In genomic region chr10:80694159-80694938, GRCm38 (mm10) we compare ENCODE assay signal across 11 mouse cellular contexts. TPM values are rescaled to one million over a fixed set of nuclear protein-coding genes. Genes with fewer than 3 reads are reported as not detected.
DNase-seq lines count a peak whose midpoint lies in the region; ATAC-seq and TF ChIP-seq lines count a peak whose summit lies in the region.
"Had no signal": no experiment of that assay in that cellular context is flagged by ENCODE, and none has a peak within 500 bp of the region (broad histone marks: within the 10 kb centered on the region; RNA-seq: fewer than 3 reads in every experiment).

No protein-coding gene starts in this region.

- WGBS in heart, embryonic 13.5 days: 87% methylated on average over 13 of the region's 13 CpGs
- 90% methylated on average over 13 of the region's 13 CpGs for WGBS in liver, adult 2 months
- 70% methylated on average over 13 of the region's 13 CpGs for WGBS in bone marrow, adult 2 months
- WGBS in liver, embryonic 16.5 days (ENCODE audit: insufficient replicate concordance): 82% methylated on average over 13 of the region's 13 CpGs

- TF ChIP-seq POLR2A in liver, adult 2 months (IDR thresholded peaks at IDR 0.05; ENCODE audit: extremely low read depth, insufficient read depth, low read length): no peak
- 0 out of 2 replicates have a peak, but pooled peaks have one; percentile 36 for TF ChIP-seq POLR2A in bone marrow, adult 2 months (IDR thresholded peaks at IDR 0.05; ENCODE audit: borderline replicate concordance, control insufficient read depth, low read depth, low read length)

- 0 out of 2 replicates have a peak overlapping the region, but pooled peaks have one; percentile 8 for H3K9ac ChIP-seq in heart, embryonic 13.5 days
- H3K9ac ChIP-seq in liver, adult 2 months (ENCODE audit: low read depth, low read length): no peak overlapping the region
- H3K9ac ChIP-seq in liver, embryonic 16.5 days (ENCODE audit: low read depth, low read length): peak overlapping the region; percentile 34; the same call in 1 of the 2 replicates
- H3K9ac ChIP-seq: embryonic facial prominence, embryonic 12.5 days had no signal

- H3K4me2 ChIP-seq in heart, embryonic 13.5 days: no peak overlapping the region
- no peak overlapping the region; the same call in 1 of the 2 replicates for H3K4me2 ChIP-seq in liver, embryonic 16.5 days (ENCODE audit: low read depth, low read length)
- H3K4me2 ChIP-seq: embryonic facial prominence, embryonic 12.5 days had no signal

- no peaks in the 10 kb centered on the region for H3K27me3 ChIP-seq in heart, embryonic 13.5 days (replicated peaks)
- H3K27me3 ChIP-seq in liver, adult 2 months (ENCODE audit: control insufficient read depth, insufficient read depth, low read length): no peaks in the 10 kb centered on the region
- H3K27me3 ChIP-seq in liver, embryonic 16.5 days (ENCODE audit: control insufficient read depth, insufficient read depth, low read depth, low read length): no peaks in the 10 kb centered on the region
- H3K27me3 ChIP-seq: embryonic facial prominence, embryonic 12.5 days had no signal

- H3K9me3 ChIP-seq in heart, embryonic 13.5 days: no peaks in the 10 kb centered on the region
- no peaks in the 10 kb centered on the region for H3K9me3 ChIP-seq in liver, embryonic 16.5 days (replicated peaks; ENCODE audit: control insufficient read depth, low read length)
- H3K9me3 ChIP-seq: embryonic facial prominence, embryonic 12.5 days had no signal

- no peak for ATAC-seq in heart, embryonic 13.5 days (ENCODE audit: extremely low read depth, insufficient number of reproducible peaks, low FRiP score, low TSS enrichment)
- ATAC-seq in liver, embryonic 16.5 days (ENCODE audit: low read depth): no peak
- ATAC-seq in cerebellum, adult (ENCODE audit: insufficient number of reproducible peaks, low FRiP score, low TSS enrichment): no peak

- H3K27ac ChIP-seq in heart, embryonic 13.5 days (replicated peaks): 0 out of 2 replicates have a peak overlapping the region, but pooled peaks have one; percentile 2
- peak overlapping the region; percentile 70 for H3K27ac ChIP-seq in liver, adult 2 months (replicated peaks; ENCODE audit: insufficient read depth, low read depth, low read length)
- H3K27ac ChIP-seq in bone marrow, adult 2 months (ENCODE audit: control insufficient read depth, insufficient read depth, low read depth, low read length, poor library complexity): peak overlapping the region; percentile 93
- peak overlapping the region; percentile 83 for H3K27ac ChIP-seq in liver, embryonic 16.5 days (ENCODE audit: low read length)
- H3K27ac ChIP-seq: embryonic facial prominence, embryonic 12.5 days had no signal

- no peaks in the 10 kb centered on the region; the same call in 1 of the 2 replicates for H3K79me2 ChIP-seq in liver, adult 2 months (ENCODE audit: control insufficient read depth, insufficient read depth, low read length)

- peaks cover 64% of the 10 kb centered on the region for H3K36me3 ChIP-seq in heart, embryonic 13.5 days
- no peaks in the 10 kb centered on the region for H3K36me3 ChIP-seq in liver, adult 2 months (ENCODE audit: control insufficient read depth, insufficient read depth, low read length)
- H3K36me3 ChIP-seq in liver, embryonic 16.5 days (ENCODE audit: control insufficient read depth, insufficient read depth): peaks cover 18% of the 10 kb centered on the region

- no peak for DNase-seq in heart, postnatal 4 days
- DNase-seq in liver, adult 2 months (ENCODE audit: extremely low read depth, low read depth, low spot score): no peak
- no peak for DNase-seq in liver
- DNase-seq in spleen, adult 12 weeks (ENCODE audit: low spot score): no peak
- DNase-seq: cerebellum, adult 11 months; gastrocnemius, postnatal 10 days had no signal

- no peak for TF ChIP-seq CTCF in liver, adult 2 months (IDR thresholded peaks at IDR 0.05; ENCODE audit: low read depth, low read length)
- TF ChIP-seq CTCF in bone marrow, adult 2 months (IDR thresholded peaks at IDR 0.05; ENCODE audit: control insufficient read depth, insufficient read depth, low read length): no peak

- no peak overlapping the region for H3K4me3 ChIP-seq in heart, embryonic 13.5 days
- no peak overlapping the region for H3K4me3 ChIP-seq in liver, adult 2 months (ENCODE audit: insufficient read depth, low read depth, low read length)
- no peak overlapping the region for H3K4me3 ChIP-seq in bone marrow, adult 2 months (replicated peaks; ENCODE audit: control insufficient read depth, low read depth, low read length)
- no peak overlapping the region for H3K4me3 ChIP-seq in liver, embryonic 16.5 days (ENCODE audit: low read depth, low read length)
- H3K4me3 ChIP-seq: embryonic facial prominence, embryonic 12.5 days had no signal

- H3K4me1 ChIP-seq in heart, embryonic 13.5 days: peaks cover 52% of the 10 kb centered on the region
- no peaks in the 10 kb centered on the region for H3K4me1 ChIP-seq in liver, adult 2 months (ENCODE audit: control insufficient read depth, insufficient read depth, low read length)
- peaks cover 41% of the 10 kb centered on the region for H3K4me1 ChIP-seq in bone marrow, adult 2 months (ENCODE audit: control insufficient read depth, insufficient read depth, low read length)
- peaks cover 78% of the 10 kb centered on the region for H3K4me1 ChIP-seq in liver, embryonic 16.5 days (ENCODE audit: control insufficient read depth, low read depth, low read length)
- H3K4me1 ChIP-seq: embryonic facial prominence, embryonic 12.5 days had no signal

RNA-seq across cellular contexts. Expression of gene Mob3a, which starts 7.4 kb away (rescaled TPM):
- 26.0 and 27.2 TPM in 2 replicates for polyA plus RNA-seq in heart, embryonic 13.5 days (2015; fragmentation: Nextera tagmentation; extraction: Ambion mirVana)
- total RNA-seq in heart, postnatal 4 days (2021): 10 to 100 TPM; 12.5 to 13.0 TPM
- 3.5 and 5.2 TPM in 2 replicates for total RNA-seq in liver, adult 2 months (2014; rRNA removed)
- polyA plus RNA-seq in liver, adult 2 months (2012; rRNA removed): 6.1 TPM in 2 replicates
- polyA plus RNA-seq in bone marrow, adult 2 months (2011; ENCODE audit: insufficient read depth, insufficient read length, low replicate concordance, missing spikeins): 16.3 and 45.8 TPM in 2 replicates
- polyA plus RNA-seq in liver, embryonic 16.5 days (2015; fragmentation: Nextera tagmentation; extraction: Ambion mirVana): 26.1 and 27.4 TPM in 2 replicates

RNA-seq across cellular contexts. Expression of gene Izumo4, which starts 7.6 kb away (rescaled TPM):
- polyA plus RNA-seq in heart, embryonic 13.5 days (2015; fragmentation: Nextera tagmentation; extraction: Ambion mirVana): 12.7 and 13.5 TPM in 2 replicates
- total RNA-seq in heart, postnatal 4 days (2021): 1 to 10 TPM; 3.2 to 4.6 TPM
- total RNA-seq in liver, adult 2 months (2014; rRNA removed): 17.2 and 18.3 TPM in 2 replicates
- polyA plus RNA-seq in liver, adult 2 months (2012; rRNA removed): 42.5 and 49.7 TPM in 2 replicates
- polyA plus RNA-seq in bone marrow, adult 2 months (2011; ENCODE audit: insufficient read depth, insufficient read length, low replicate concordance, missing spikeins): 22.9 and 33.3 TPM in 2 replicates
- 9.3 and 10.4 TPM in 2 replicates for polyA plus RNA-seq in liver, embryonic 16.5 days (2015; fragmentation: Nextera tagmentation; extraction: Ambion mirVana)

RNA-seq across cellular contexts. Expression of gene Mknk2, which starts 16.4 kb away (rescaled TPM):
- 78.2 and 78.7 TPM in 2 replicates for polyA plus RNA-seq in heart, embryonic 13.5 days (2015; fragmentation: Nextera tagmentation; extraction: Ambion mirVana)
- 100 to 1,000 TPM; 105 TPM for total RNA-seq in heart, postnatal 4 days (2021)
- total RNA-seq in liver, adult 2 months (2014; rRNA removed): 88.6 and 119 TPM in 2 replicates
- polyA plus RNA-seq in liver, adult 2 months (2012; rRNA removed): 87.0 and 116 TPM in 2 replicates
- polyA plus RNA-seq in bone marrow, adult 2 months (2011; ENCODE audit: insufficient read depth, insufficient read length, low replicate concordance, missing spikeins): 70.5 and 89.6 TPM in 2 replicates
- polyA plus RNA-seq in liver, embryonic 16.5 days (2015; fragmentation: Nextera tagmentation; extraction: Ambion mirVana): 41.5 and 54.4 TPM in 2 replicates

RNA-seq across cellular contexts. Expression of gene Btbd2, which starts 37.5 kb away (rescaled TPM):
- 50.9 and 53.7 TPM in 2 replicates for polyA plus RNA-seq in heart, embryonic 13.5 days (2015; fragmentation: Nextera tagmentation; extraction: Ambion mirVana)
- total RNA-seq in heart, postnatal 4 days (2021): 10 to 100 TPM; 42.2 to 42.4 TPM
- 16.2 and 19.7 TPM in 2 replicates for total RNA-seq in liver, adult 2 months (2014; rRNA removed)
- polyA plus RNA-seq in liver, adult 2 months (2012; rRNA removed): 36.1 and 36.8 TPM in 2 replicates
- polyA plus RNA-seq in bone marrow, adult 2 months (2011; ENCODE audit: insufficient read depth, insufficient read length, low replicate concordance, missing spikeins): 7.0 and 22.1 TPM in 2 replicates
- 2.8 and 5.1 TPM in 2 replicates for polyA plus RNA-seq in liver, embryonic 16.5 days (2015; fragmentation: Nextera tagmentation; extraction: Ambion mirVana)

RNA-seq across cellular contexts. Expression of gene Ap3d1, which starts 47.7 kb away (rescaled TPM):
- 44.0 and 46.4 TPM in 2 replicates for polyA plus RNA-seq in heart, embryonic 13.5 days (2015; fragmentation: Nextera tagmentation; extraction: Ambion mirVana)
- total RNA-seq in heart, postnatal 4 days (2021): 10 to 100 TPM; 47.8 to 53.8 TPM
- total RNA-seq in liver, adult 2 months (2014; rRNA removed): 22.3 and 35.2 TPM in 2 replicates
- polyA plus RNA-seq in liver, adult 2 months (2012; rRNA removed): 38.1 and 49.2 TPM in 2 replicates
- polyA plus RNA-seq in bone marrow, adult 2 months (2011; ENCODE audit: insufficient read depth, insufficient read length, low replicate concordance, missing spikeins): 35.9 and 68.0 TPM in 2 replicates
- polyA plus RNA-seq in liver, embryonic 16.5 days (2015; fragmentation: Nextera tagmentation; extraction: Ambion mirVana): 20.9 and 21.2 TPM in 2 replicates

Comparison
In these comparisons a context has a peak if more than half of its experiments do, and no peak if none do; other contexts are left out.
1. H3K27ac ChIP-seq: peak in every context shown above with its lines; median percentile 93 in bone marrow, adult 2 months; 83 in liver, embryonic 16.5 days; 70 in liver, adult 2 months; 2 in heart, embryonic 13.5 days.